Mouse (Mus musculus): ENCODE data around the gene Dysf. TPM values are rescaled to one million over a fixed set of nuclear protein-coding genes. Genes with fewer than 3 reads are reported as not detected.

The Dysf gene
- total and polyA plus RNA-seq, 3 experiments: not detected

- no peak for TF ChIP-seq ZNF384 (IDR thresholded peaks at IDR 0.05; ENCODE audit: low read depth, low read length)
- no peak for TF ChIP-seq SIN3A (IDR thresholded peaks at IDR 0.05; ENCODE audit: low read length)
- TF ChIP-seq TAL1 (IDR thresholded peaks at IDR 0.05; ENCODE audit: low read length): no peak
- TF ChIP-seq MAX (IDR thresholded peaks at IDR 0.05; ENCODE audit: low read length): no peak
- no peak for TF ChIP-seq MAZ (IDR thresholded peaks at IDR 0.05; ENCODE audit: low read depth, low read length)
- TF ChIP-seq GABPA (IDR thresholded peaks at IDR 0.05; ENCODE audit: low read depth, low read length): no peak
- TF ChIP-seq JUND (IDR thresholded peaks at IDR 0.05; ENCODE audit: low read depth, low read length): no peak
- no peak for TF ChIP-seq POLR2AphosphoS5 (IDR thresholded peaks at IDR 0.05; ENCODE audit: borderline replicate concordance, low read depth, low read length)
- no peak for TF ChIP-seq CHD2 (IDR thresholded peaks at IDR 0.05; ENCODE audit: low read length)
- no peak for TF ChIP-seq ETS1 (IDR thresholded peaks at IDR 0.05; ENCODE audit: low read depth, low read length)
- no peak for TF ChIP-seq RAD21 (IDR thresholded peaks at IDR 0.05; ENCODE audit: low read depth, low read length)
- TF ChIP-seq GATA1 (IDR thresholded peaks at IDR 0.05; ENCODE audit: low read depth, low read length): no peak
- no peak for TF ChIP-seq MYC (IDR thresholded peaks at IDR 0.05; ENCODE audit: low read depth, low read length)
- no peak for TF ChIP-seq POLR2A (IDR thresholded peaks at IDR 0.05; ENCODE audit: control insufficient read depth in 1 of 2, insufficient read depth in 1 of 2, low read depth in 1 of 2, low read length in 2 of 2, poor library complexity in 1 of 2)
- no peak for TF ChIP-seq NRF1 (IDR thresholded peaks at IDR 0.05; ENCODE audit: insufficient read depth, low read depth, low read length, poor library complexity, severe bottlenecking)
- no peak for TF ChIP-seq ZC3H11A (IDR thresholded peaks at IDR 0.05; ENCODE audit: low read depth, low read length)
- no peak for TF ChIP-seq UBTF (IDR thresholded peaks at IDR 0.05; ENCODE audit: borderline replicate concordance, insufficient read depth, low read depth, low read length)
- DNase-seq (ENCODE audit: low read depth, low spot score): no peak
Observed at GRCm38 (mm10) chr6:84235365-84235764, 227.0 kb downstream of the Dysf start.

DNA sequence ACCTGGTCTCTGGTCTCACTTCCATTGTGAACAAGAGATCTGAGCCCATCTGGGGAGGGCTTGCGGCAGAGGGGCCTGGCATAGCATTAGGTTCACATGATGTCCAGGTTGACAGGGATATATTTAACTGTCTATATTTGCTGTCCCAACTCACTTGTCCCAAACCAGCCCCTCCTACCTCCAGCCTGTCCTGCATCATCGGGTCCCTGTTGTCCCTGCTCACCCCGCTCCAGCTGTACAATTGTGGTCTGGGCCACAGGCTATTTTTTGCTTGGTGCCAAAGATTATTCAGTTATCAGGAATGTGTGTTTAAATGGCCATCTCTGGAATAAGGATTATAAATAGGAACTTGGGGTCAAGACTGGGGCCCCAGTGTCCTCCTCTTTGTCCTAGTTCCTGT lies 235.0 kb downstream of the Dysf start:
- H3K79me2 ChIP-seq (ENCODE audit: control insufficient read depth, insufficient read depth, low read length, poor library complexity): no peaks in the 10 kb centered on the region
- H3K9ac ChIP-seq (ENCODE audit: control insufficient read depth, low read depth, low read length, poor library complexity, severe bottlenecking): no peak overlapping the region
- H3K4me3 ChIP-seq (ENCODE audit: control insufficient read depth in 1 of 2, insufficient read depth in 1 of 2, low read depth in 2 of 2, low read length in 2 of 2): no peak overlapping the region
- no peaks in the 10 kb centered on the region for H3K36me3 ChIP-seq (ENCODE audit: control insufficient read depth in 1 of 2, insufficient read depth in 2 of 2, low read length in 2 of 2)
- DNase-seq (ENCODE audit: low read depth, low spot score): no peak
- H3K9me3 ChIP-seq (replicated peaks; ENCODE audit: insufficient read depth, low read length): no peaks in the 10 kb centered on the region
- no peaks in the 10 kb centered on the region for H3K27me3 ChIP-seq (ENCODE audit: control insufficient read depth in 1 of 2, insufficient read depth in 2 of 2, low read length in 2 of 2)
- no peaks in the 10 kb centered on the region for H3K4me1 ChIP-seq (ENCODE audit: control insufficient read depth in 1 of 2, insufficient read depth in 2 of 2, low read length in 2 of 2)
- H3K27ac ChIP-seq (ENCODE audit: control insufficient read depth, low read depth, low read length): no peak overlapping the region
- no peak for TF ChIP-seq MAFK (IDR thresholded peaks at IDR 0.05; ENCODE audit: borderline replicate concordance, low read depth, low read length)

More at GRCm38 (mm10) chr6:84235365-84235764, 227.0 kb downstream of the Dysf start:
- Histone ChIP-seq H3K27ac (ENCODE audit: control insufficient read depth, low read depth, low read length) (no peak overlapping the region), H3K4me3 (ENCODE audit: control insufficient read depth in 1 of 2, insufficient read depth in 1 of 2, low read depth in 2 of 2, low read length in 2 of 2) (no peak overlapping the region), H3K9ac (ENCODE audit: control insufficient read depth, low read depth, low read length, poor library complexity, severe bottlenecking) (no peak overlapping the region), H3K4me1 (ENCODE audit: control insufficient read depth in 1 of 2, insufficient read depth in 2 of 2, low read length in 2 of 2) (no peaks in the 10 kb centered on the region), H3K9me3 (replicated peaks; ENCODE audit: insufficient read depth, low read length) (no peaks in the 10 kb centered on the region), H3K27me3 (ENCODE audit: control insufficient read depth in 1 of 2, insufficient read depth in 2 of 2, low read length in 2 of 2) (no peaks in the 10 kb centered on the region), H3K79me2 (ENCODE audit: control insufficient read depth, insufficient read depth, low read length, poor library complexity) (no peaks in the 10 kb centered on the region), H3K36me3 (ENCODE audit: control insufficient read depth in 1 of 2, insufficient read depth in 2 of 2, low read length in 2 of 2) (no peaks in the 10 kb centered on the region)
